Mouse (Mus musculus): Measurements from ENCODE around the gene Btnl9.
"Not testable (repeated sequence)": the region's sequence is repeated elsewhere in the genome, so short reads cannot be mapped to it uniquely, and the experiment has no call there.

Gene Btnl9

GRCm38 (mm10) chr11:49186955-49187488 lies at the start of gene Btnl9:
Gene Btnl9, minus strand, starts transcription at chr11:49187159.
- DNase-seq (ENCODE audit: low spot score in 2 of 2), result no peak

DNA sequence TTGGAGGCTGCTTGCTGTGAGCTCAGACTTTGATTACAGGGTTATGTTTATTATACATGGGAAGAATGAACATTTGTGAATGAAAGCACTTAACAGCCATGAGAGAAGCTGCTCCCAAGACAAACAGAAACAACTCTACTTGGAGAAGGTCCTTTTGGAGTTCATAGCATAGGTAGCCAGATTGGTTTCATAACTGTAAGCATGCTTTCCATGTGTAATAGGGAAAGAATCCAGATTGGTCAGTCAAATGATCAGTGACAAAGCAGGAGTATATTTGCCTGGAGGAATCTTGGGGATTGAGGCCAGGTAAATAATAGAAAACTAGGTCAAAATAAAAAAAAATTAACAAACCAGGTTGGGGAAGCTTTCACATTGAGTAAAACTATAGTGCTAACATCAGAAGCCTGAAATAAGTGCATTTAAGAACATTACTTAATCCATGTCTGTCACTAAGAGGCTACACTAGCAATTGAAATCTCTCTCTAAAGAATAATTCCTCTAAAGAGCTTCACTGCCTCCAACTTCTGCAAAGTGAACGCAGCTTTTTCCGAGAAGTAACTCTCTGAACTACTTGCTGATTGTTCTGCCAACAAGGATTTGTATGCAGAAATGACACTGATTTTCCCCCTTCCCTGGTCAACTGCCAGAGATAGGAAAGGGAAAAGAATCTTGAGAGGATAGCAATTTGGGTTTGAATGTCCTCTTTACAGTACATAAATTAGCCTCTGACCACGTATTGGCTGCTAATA lies 48.7 kb upstream of the Btnl9 start:
- no peak for DNase-seq (ENCODE audit: low spot score in 2 of 2)

GRCm38 (mm10) chr11:49232781-49233180 lies 45.8 kb upstream of the Btnl9 start:
- DNase-seq (ENCODE audit: low spot score in 2 of 2), result no peak

DNA sequence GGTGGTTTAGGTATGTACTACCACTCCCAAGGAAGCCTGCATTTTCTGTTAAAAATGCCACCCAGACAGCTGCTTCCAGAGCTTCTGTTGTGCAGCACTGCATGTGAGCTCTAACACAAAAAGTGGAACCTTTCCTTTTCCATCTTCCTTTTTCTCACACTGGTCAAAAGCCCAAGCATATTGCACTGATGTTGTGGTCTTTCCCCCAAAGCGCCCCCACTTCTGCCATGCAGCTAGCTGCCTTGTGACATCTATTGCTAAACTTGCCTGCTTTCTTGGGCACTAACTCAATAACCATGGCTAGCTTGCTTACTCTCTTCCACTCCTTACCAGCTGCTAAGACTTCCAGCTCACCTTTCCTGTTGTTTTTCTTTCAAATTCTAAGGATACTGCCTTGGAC lies 37.5 kb upstream of the Btnl9 start:
- no peak for DNase-seq (ENCODE audit: low spot score in 2 of 2)

GRCm38 (mm10) chr11:49219271-49219670 lies 32.3 kb upstream of the Btnl9 start:
- DNase-seq (ENCODE audit: low spot score in 2 of 2), result no peak

DNA sequence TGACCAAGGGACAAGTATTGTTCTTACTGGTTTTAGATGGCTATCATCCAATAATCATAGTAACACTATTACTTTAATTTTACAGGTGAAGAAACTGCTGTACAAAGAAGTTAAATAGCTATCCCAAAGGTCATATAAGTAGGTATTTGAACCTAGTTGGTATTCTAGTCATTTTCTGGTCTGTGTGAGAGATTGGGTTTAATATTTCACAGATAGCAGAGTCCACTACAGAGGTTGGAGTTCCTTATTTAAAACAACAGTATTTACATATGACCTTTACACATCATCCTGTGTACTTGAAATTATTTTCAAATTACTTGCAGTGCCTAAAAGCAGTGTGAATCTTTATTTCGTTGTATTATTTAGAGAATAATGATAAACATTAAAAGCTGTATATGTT lies 26.5 kb upstream of the Btnl9 start:
- no peak for DNase-seq (ENCODE audit: low spot score in 2 of 2)

DNA sequence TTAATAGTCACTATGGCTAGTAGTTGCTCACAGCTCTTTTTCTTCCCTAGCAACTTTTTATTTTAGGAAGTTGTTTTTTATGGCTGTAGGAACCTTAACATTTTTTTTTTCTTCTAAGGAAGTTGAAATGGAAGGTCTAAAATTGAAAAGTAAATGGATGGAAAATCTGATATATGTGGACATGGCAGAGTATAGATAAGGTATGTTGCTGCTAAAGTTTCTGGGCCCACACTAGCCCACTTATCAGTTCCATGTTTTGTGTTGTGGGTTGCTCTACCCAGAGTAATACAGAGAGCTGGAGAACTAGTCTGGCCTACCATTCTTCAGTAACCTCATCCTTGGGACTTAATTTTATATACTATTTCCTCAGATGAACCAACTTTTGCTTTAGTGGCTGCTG lies 25.6 kb upstream of the Btnl9 start:
- no peak for DNase-seq (ENCODE audit: low spot score in 2 of 2)

GRCm38 (mm10) chr11:49207495-49207894 lies 20.5 kb upstream of the Btnl9 start:
- no peak for DNase-seq (ENCODE audit: low spot score in 2 of 2)

- DNase-seq (ENCODE audit: low spot score in 2 of 2), result no peak
Observed at GRCm38 (mm10) chr11:49205080-49205590, 18.2 kb upstream of the Btnl9 start.

DNA sequence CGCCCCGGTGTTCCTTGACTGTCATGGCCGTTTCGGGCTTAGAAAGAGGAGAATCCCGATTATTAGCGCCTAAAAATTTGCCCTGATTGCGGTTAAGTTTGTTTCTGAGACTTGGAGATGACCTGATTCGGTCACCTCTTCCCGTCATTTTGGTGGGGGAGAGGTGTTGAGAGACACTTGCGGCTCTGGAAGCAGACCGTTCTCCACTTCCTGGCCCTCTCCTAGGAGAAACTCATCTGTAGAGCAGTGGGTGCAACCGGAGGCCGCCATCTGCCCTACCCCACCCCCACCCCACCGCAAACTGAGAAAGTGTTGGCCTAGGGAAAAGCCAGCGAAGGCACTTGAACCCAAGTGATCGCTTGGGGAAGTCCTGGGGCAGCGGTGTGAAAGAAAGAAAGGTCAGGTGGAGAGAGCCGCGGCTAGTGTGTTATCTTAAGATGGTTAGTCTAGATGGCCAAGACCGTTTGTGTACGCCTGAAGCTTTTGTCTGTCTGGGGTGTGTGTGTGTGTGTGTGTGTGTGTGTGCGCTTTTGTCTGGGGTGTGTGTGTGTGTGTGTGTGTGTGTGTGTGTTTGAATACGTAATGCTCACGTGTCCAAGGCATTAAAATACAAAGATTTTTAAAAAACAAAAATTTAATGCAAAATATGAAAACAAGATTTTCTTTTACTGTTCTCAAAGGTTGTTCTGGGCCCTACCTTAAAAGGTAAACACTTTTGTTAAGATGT lies 17.0 kb upstream of the Btnl9 start:
- peak in 1 of 2 experiments; percentile 27 for DNase-seq (ENCODE audit: low spot score in 2 of 2)

DNA sequence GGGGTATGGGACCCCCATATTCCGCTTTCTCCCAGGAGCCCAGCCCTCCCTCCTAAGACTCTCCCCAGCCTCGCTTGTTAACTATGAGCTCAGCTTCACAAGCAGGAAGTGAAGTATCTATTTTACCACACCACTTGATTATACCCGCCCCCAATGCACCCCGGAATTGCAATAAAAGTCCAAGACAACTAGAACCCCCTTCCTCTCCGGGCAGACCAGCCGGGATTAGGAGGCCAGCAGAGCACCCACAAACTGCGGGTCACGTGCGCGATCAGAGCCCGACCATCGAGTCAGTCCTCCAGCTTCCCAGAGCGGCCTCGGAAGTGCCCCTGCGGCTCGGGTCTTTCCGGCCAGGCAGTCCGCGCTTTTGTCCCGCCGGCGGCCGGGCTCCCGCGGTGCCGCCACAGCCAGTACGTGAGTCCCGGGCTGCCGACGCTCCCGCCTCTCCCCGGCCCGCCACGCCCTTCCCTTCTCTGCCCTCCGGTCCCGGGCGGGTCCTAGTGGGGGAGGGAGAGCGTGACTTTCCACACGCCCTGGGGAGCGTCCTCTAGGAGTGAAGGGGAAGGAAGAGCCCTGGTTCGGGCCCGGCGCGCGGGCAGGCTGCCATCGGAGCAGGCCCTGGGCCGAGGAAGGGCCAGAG lies 16.3 kb upstream of the Btnl9 start, which contains the start of gene Zfp62:
Gene Zfp62 (plus strand): TSS at position 164 of the 640 bp plus-strand sequence.
- peak; percentile 89 to 91 for DNase-seq (ENCODE audit: low spot score in 2 of 2)

DNA sequence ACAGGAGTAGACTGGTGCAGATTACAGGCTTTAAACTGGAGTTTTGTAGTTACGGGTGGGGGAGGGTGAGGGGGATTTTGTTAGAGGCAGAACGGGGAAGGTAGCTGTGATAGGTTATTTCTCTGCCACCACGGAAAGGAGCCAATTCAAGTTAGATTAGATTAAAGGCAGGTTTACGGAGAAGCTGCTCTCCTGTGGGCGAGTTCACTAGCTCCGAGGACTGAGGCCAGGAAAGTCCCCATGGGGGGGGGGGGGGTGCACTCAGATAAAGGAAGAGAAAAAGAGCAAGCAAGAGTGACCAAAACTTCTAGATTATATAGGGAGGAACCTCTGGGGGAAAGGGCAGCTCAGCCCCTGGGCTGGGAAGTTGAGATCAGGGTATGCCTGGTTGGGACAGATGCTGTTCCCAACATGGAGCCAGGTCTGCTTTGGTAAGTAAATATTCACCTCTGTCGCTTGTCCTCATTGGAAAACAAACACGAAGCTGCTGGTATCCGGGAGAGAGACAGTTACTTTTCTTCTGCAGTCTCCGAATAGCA lies 15.6 kb upstream of the Btnl9 start:
- DNase-seq (ENCODE audit: low spot score in 2 of 2), result no peak

- no peak for DNase-seq (ENCODE audit: low spot score in 2 of 2)
Observed at GRCm38 (mm10) chr11:49202071-49202470, 15.1 kb upstream of the Btnl9 start.

GRCm38 (mm10) chr11:49201142-49201541 lies 14.2 kb upstream of the Btnl9 start:
- DNase-seq (ENCODE audit: low spot score in 2 of 2), result no peak

DNA sequence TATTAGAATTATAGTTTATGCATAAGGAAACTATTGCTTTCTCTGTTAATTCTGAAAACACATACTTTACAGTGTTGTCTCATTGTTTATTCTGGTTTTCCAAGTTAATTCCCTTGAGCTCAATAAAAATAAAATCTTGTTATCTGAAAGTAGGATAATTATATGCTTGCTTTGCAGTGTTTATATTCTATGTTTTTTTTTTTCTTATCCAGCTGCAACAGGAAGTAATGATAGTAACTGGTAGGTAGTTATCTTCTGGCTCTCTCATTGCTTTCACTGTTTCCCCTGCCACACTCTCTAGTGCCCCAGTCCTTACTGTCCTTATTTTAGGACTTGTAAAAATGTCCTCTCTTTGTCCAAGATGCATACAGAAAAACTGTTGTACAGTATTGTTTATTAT lies 13.7 kb upstream of the Btnl9 start:
- no peak for DNase-seq (ENCODE audit: low spot score in 2 of 2)

DNA sequence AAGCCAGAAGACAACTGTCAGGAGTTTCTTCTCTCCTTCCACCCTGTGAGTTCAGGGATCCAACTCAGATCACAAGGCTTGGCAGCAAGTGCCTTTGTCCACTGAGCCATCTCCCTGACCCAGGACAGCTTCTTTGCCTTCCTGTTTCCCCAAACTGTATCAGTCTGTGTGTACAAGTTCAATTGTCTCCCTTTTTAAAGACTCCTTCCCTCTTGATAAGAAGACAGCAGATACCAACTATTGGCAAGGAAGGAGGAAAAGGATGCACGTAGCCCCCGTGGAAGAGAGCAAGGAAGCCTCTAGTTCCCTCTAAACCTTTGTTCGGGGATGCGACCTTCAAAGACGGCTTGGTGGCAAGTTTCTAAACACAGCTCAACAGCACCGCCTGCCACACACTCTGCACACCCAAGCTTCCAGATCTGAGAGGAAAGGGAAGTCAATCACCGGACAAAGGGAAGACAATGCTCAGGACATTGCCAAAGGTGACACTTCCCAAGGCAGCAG lies 8.9 kb upstream of the Btnl9 start:
- DNase-seq (ENCODE audit: low spot score in 2 of 2), result no peak

GRCm38 (mm10) chr11:49194771-49195170 lies 7.8 kb upstream of the Btnl9 start:
- not testable (repeated sequence) for DNase-seq (ENCODE audit: low spot score in 2 of 2)

DNA sequence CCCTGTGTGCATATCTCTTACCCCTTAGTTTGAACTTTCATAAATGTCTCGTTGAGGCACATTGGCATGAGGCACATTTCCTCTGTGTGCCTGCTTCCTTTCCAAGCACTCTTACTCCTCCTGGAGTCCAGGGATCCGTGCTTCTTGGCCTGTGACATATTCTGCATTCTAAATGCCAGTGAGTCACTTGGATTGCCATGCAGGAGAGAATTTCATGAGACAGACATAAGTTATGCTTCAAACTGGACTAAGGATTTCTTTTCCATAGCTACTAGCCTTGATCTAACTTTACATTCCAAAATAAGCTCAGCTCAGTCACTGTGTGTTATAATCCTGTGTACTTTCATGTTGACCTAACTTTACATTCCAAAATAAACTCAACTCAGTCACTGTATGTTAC lies 4.1 kb upstream of the Btnl9 start:
- no peak for DNase-seq (ENCODE audit: low spot score in 2 of 2)

DNA sequence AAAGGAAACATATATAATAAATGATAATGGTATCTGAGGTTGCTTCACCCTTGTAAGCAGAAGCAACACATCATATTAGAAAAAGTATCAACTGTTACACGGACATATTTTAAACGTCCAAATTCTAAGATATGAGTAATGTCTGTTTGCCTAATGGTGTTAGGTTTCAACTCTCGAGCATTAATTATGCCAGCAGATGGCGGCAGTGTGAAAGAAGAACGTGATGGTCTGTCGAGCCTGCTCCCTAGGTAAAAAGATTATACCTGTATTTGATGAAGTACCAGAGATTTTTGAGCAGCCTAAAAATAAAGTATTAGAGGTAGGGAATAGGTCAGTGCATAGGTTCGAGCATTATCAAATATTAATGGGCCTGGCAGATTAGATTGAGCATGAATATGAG lies 2.8 kb upstream of the Btnl9 start:
- DNase-seq (ENCODE audit: low spot score in 2 of 2), result no peak

- no peak for DNase-seq (ENCODE audit: low spot score in 2 of 2)
Observed at GRCm38 (mm10) chr11:49187701-49188100, 742 bp upstream of the Btnl9 start.

GRCm38 (mm10) chr11:49186452-49186851 lies 507 bp downstream of the Btnl9 start:
- DNase-seq (ENCODE audit: low spot score in 2 of 2), result no peak

- no peak for DNase-seq (ENCODE audit: low spot score in 2 of 2)
Observed at GRCm38 (mm10) chr11:49183172-49183571, 3.8 kb downstream of the Btnl9 start.
